Mouse (Mus musculus): ENCODE results near the gene Ube2s.

DNA sequence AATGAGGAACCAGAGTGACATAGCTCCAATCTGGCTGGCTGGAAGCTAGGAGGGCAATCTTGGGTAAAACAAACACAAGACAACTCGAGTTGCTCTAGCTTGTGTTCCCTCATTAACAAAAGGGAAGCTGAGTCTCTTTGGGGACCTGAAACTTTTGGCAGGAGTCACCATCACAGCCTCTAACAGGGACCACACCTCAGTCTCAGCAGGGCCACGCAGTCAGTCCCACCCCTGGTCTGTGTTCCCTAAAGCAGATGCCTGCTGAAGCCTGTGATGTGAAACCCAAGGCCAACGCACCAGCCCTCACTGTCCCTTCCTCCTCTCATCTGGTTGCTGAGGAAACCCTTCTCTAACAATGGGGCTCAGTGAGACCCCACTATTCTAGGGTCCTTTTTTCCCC lies 30.3 kb downstream of the Ube2s start:
- TF ChIP-seq GATA1 (IDR thresholded peaks at IDR 0.05; ENCODE audit: borderline replicate concordance, low read length): no peak
- no peak for TF ChIP-seq CTCF (IDR thresholded peaks at IDR 0.05; ENCODE audit: low read depth, low read length)
- TF ChIP-seq TAL1 (conservative IDR thresholded peaks at IDR 0.05; ENCODE audit: low read depth, low read length): no peak
